Mouse (Mus musculus): ENCODE results near the gene Mfsd11. TPM values are rescaled to one million over a fixed set of nuclear protein-coding genes. Genes with fewer than 3 reads are reported as not detected.
"Not testable (repeated sequence)": the region's sequence is repeated elsewhere in the genome, so short reads cannot be mapped to it uniquely, and the experiment has no call there.

Gene Mfsd11
- polyA plus RNA-seq, 1 experiment from 2014 or later: 56.3 TPM

DNA sequence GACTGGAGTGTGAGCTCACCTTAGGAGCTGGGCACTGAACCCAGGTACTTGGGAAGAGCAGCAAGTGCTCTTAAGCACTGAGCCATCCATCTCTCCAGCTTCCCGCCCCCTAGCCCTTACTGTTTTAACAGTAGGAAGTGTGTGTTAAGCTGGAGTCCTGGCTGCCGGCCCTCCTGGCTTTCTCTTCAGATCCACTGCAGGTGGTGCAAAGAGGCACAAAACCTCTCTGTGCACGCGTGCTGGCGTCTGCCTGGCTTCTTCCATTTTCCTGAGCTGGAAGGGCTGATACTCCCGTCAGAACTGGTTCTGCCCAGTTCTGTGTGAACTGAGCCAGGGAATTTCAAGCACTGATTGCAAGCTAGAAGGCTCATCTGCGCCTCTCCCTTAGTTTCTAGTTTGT is 28.6 kb downstream of the Mfsd11 start:
- no peak for ATAC-seq (ENCODE audit: low FRiP score, low read depth)
- H3K27me3 ChIP-seq: no peaks in the 10 kb centered on the region
- no peak overlapping the region for H3K9ac ChIP-seq
- no peak overlapping the region for H3K27ac ChIP-seq (replicated peaks)
- no peaks in the 10 kb centered on the region for H3K9me3 ChIP-seq
- peaks cover 6% of the 10 kb centered on the region for H3K4me1 ChIP-seq (replicated peaks)
- H3K36me3 ChIP-seq: no peaks in the 10 kb centered on the region; the same call in 1 of the 2 replicates
- H3K4me3 ChIP-seq: no peak overlapping the region
- H3K4me2 ChIP-seq: no peak overlapping the region
- WGBS: 59% methylated on average over 7 of the region's 7 CpGs

- no peaks in the 10 kb centered on the region for H3K36me3 ChIP-seq
- no peaks in the 10 kb centered on the region for H3K9me3 ChIP-seq
- no peak overlapping the region for H3K27ac ChIP-seq (replicated peaks)
- no peak overlapping the region for H3K9ac ChIP-seq
- no peak overlapping the region for H3K4me2 ChIP-seq
- H3K4me3 ChIP-seq: no peak overlapping the region
- no peak for ATAC-seq (ENCODE audit: low FRiP score, low read depth)
- no peaks in the 10 kb centered on the region for H3K27me3 ChIP-seq
- peaks cover 8% of the 10 kb centered on the region for H3K4me1 ChIP-seq (replicated peaks)
- WGBS: 68% methylated on average over 5 of the region's 5 CpGs
These were observed 29.2 kb downstream of the Mfsd11 start for GRCm38 (mm10) chr11:116881440-116881839.

- WGBS: 80% methylated on average over 10 of the region's 10 CpGs
- no peaks in the 10 kb centered on the region for H3K36me3 ChIP-seq
- H3K27me3 ChIP-seq: no peaks in the 10 kb centered on the region
- H3K9me3 ChIP-seq: no peaks in the 10 kb centered on the region
- ATAC-seq (ENCODE audit: low FRiP score, low read depth): no peak
- no peak overlapping the region for H3K4me2 ChIP-seq
- no peak overlapping the region for H3K9ac ChIP-seq
- no peak overlapping the region for H3K4me3 ChIP-seq
- H3K4me1 ChIP-seq (replicated peaks): peaks cover 8% of the 10 kb centered on the region
- no peak overlapping the region for H3K27ac ChIP-seq (replicated peaks)
These were observed 30.2 kb downstream of the Mfsd11 start for GRCm38 (mm10) chr11:116882446-116882845.

DNA sequence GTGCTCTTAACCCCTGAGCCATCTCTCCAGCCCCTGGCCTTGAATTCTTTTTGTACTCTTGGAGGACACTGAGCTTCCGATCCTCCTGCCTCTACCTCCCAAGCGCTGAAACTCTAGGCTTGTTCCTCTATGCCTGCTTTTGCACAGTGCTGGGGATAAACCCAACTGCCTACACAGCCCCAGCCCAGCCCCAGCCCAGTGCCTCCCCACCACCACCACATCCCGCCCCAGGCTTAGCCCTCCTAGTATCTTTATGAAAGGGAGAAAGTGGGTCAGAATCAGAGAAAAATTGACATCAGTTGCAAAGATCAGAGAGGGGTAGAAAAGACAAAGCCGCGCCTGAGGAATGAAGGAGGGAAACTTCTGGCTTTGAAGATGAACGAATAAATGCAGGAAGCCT is 31.8 kb downstream of the Mfsd11 start:
- 89% methylated on average over 6 of the region's 6 CpGs for WGBS
- Histone ChIP-seq H3K4me2 (no peak overlapping the region), H3K36me3 (no peaks in the 10 kb centered on the region), H3K9ac (no peak overlapping the region), H3K4me1 (replicated peaks) (peaks cover 8% of the 10 kb centered on the region), H3K4me3 (no peak overlapping the region), H3K9me3 (no peaks in the 10 kb centered on the region), H3K27me3 (no peaks in the 10 kb centered on the region), H3K27ac (replicated peaks) (no peak overlapping the region)
- ATAC-seq (ENCODE audit: low FRiP score, low read depth): no peak

GRCm38 (mm10) chr11:116885275-116886151 is 33.3 kb downstream of the Mfsd11 start:
- Histone ChIP-seq H3K27me3 (no peaks in the 10 kb centered on the region), H3K4me1 (replicated peaks) (peaks cover 8% of the 10 kb centered on the region), H3K36me3 (no peaks in the 10 kb centered on the region), H3K4me2 (peak overlapping the region; percentile 48), H3K9ac (no peak overlapping the region), H3K9me3 (no peaks in the 10 kb centered on the region), H3K27ac (replicated peaks) (no peak overlapping the region), H3K4me3 (peak overlapping the region; percentile 22)
- WGBS: 3% methylated on average over 28 of the region's 28 CpGs
- peak; percentile 65 for ATAC-seq (ENCODE audit: low FRiP score, low read depth)

DNA sequence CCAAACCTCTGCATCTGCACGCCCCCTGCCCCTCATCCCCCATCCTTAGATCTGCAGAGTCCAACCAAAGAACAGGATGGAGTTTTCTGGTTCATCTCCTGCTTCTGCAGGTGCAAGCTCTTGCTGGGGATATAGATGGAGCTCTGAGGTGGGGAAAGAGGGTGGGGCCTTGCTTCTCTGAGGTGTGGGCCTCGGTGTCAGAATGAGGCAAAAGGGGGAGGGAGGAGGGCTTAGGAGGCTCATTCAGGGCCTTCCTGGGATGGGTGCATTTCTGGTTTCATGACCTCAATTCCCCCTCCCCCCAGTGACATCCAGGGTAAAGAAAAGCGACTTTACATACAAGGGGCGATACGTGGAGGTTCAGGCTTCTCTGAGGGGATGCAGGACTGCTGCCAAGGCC is 34.9 kb downstream of the Mfsd11 start:
- Histone ChIP-seq H3K4me2 (no peak overlapping the region), H3K4me3 (no peak overlapping the region), H3K36me3 (no peaks in the 10 kb centered on the region), H3K27ac (replicated peaks) (no peak overlapping the region), H3K27me3 (no peaks in the 10 kb centered on the region), H3K9me3 (no peaks in the 10 kb centered on the region), H3K9ac (no peak overlapping the region), H3K4me1 (replicated peaks) (peaks cover 8% of the 10 kb centered on the region)
- ATAC-seq (ENCODE audit: low FRiP score, low read depth): no peak
- 72% methylated on average over 5 of the region's 5 CpGs for WGBS

DNA sequence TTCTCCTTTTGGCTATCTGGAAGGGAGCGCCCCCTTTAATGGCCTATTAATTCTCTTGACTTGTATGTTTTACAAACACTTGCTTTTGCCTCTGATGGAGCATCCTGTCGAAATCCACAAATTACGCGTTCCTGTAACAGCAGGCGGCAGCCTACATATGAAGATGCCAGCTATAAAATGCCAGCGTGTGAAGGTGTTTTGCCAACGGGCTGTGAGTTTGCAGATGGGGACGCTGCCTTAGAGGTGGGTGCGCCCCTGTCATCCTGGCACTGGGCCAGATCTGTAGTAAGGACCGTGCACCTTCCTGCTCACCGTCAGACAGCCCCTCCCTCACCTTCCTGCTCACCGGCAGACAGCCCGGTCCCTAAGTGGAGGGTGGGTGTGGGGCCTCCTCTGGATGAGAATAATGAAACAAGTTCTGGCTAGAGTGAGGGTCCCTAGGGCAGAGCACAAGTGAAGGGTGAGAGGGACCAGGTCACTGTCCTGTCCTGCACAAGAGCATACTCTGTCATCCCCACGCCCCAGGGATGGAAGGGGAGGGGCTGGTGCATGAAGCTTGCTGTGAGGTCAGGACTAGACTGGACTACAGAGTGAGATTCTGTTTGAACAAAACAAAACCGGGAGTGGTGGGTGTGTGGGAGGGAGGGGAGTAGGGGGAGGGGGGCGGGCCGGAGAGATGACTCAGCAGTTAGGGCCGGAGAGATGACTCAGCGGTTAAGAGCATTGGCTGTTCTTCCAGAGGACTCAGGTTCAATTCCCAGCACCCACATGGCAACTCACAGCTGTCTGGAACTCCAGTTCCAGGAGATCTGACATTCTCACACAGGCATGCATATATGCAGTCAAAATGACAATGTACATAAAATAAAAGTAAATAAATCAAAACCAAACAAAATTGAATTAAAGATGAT is 41.5 kb downstream of the Mfsd11 start:
- WGBS: 67% methylated on average over 19 of the region's 19 CpGs
- no peak overlapping the region for H3K4me2 ChIP-seq

GRCm38 (mm10) chr11:116895402-116895801 is 43.2 kb downstream of the Mfsd11 start:
- H3K9me3 ChIP-seq: no peaks in the 10 kb centered on the region
- H3K4me2 ChIP-seq: no peak overlapping the region
- H3K27me3 ChIP-seq: no peaks in the 10 kb centered on the region
- 42% methylated on average over 3 of the region's 3 CpGs for WGBS
- H3K9ac ChIP-seq: no peak overlapping the region
- H3K36me3 ChIP-seq: no peaks in the 10 kb centered on the region
- no peak overlapping the region for H3K27ac ChIP-seq (replicated peaks)
- no peak overlapping the region for H3K4me3 ChIP-seq
- 0 out of 2 replicates have a peak, but pooled peaks cover 4% of the 10 kb centered on the region for H3K4me1 ChIP-seq (replicated peaks)
- ATAC-seq (ENCODE audit: low FRiP score, low read depth): no peak

More for the DNA sequence above, 41.5 kb downstream of the Mfsd11 start:
- Histone ChIP-seq H3K9me3 (no peaks in the 10 kb centered on the region), H3K27me3 (no peaks in the 10 kb centered on the region), H3K4me3 (no peak overlapping the region), H3K27ac (replicated peaks) (no peak overlapping the region), H3K36me3 (no peaks in the 10 kb centered on the region), H3K9ac (no peak overlapping the region), H3K4me1 (replicated peaks) (0 out of 2 replicates have a peak, but pooled peaks cover 4% of the 10 kb centered on the region)
- no peak for ATAC-seq (ENCODE audit: low FRiP score, low read depth)

DNA sequence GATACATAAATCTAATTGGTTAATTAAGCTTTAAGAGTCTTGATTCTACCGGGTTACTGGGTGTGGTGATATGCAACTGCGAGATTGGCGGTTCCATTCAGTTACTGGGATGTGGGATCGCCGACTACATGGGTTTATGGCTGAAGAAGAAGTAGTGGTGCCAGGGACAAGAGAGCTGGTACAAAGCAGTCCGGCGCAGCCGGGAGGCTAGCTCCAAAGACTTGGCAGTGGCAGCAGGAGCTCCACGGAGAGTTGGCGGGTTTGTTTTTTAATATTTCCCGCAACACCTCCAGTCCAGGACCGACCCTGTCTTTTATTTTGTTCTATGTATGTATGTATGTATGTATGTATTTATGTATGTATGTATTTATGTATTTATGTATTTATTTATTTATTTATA is 47.0 kb downstream of the Mfsd11 start:
- Histone ChIP-seq H3K4me2 (no peak overlapping the region), H3K27ac (replicated peaks) (no peak overlapping the region), H3K4me3 (no peak overlapping the region), H3K4me1 (replicated peaks) (no peaks in the 10 kb centered on the region), H3K27me3 (no peaks in the 10 kb centered on the region), H3K36me3 (no peaks in the 10 kb centered on the region), H3K9ac (no peak overlapping the region), H3K9me3 (no peaks in the 10 kb centered on the region)
- WGBS: 86% methylated on average over 12 of the region's 12 CpGs
- ATAC-seq (ENCODE audit: low FRiP score, low read depth): no peak

DNA sequence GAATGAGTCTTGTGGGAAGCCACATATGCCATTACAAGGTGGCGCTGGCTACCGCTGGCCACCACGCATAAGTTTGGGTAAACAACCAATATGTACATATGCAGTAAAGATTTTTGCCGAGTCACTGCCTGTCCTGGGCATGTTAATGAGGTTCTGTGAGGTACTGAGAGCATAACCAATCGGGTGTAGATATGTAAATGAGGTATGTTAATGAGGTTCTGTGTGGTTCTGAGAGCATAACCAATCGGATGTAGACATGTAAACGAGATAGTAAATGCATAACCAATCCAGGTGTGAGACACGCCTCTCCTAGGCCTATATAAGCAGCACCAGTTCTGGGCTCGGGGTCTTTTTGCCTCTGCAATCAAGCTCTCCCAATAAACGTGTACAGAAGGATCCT is 50.3 kb downstream of the Mfsd11 start:
- H3K4me1 ChIP-seq (replicated peaks): peaks cover 11% of the 10 kb centered on the region
- not testable (repeated sequence) for H3K9ac ChIP-seq; H3K4me2 ChIP-seq; H3K27ac ChIP-seq (replicated peaks); H3K27me3 ChIP-seq; ATAC-seq (ENCODE audit: low FRiP score, low read depth); H3K9me3 ChIP-seq; H3K4me3 ChIP-seq; H3K36me3 ChIP-seq
- 85% methylated on average over 10 of the region's 10 CpGs for WGBS

- 0 out of 2 replicates have a peak, but pooled peaks have one; percentile 30 for ATAC-seq (ENCODE audit: low FRiP score, low read depth)
- no peaks in the 10 kb centered on the region for H3K9me3 ChIP-seq
- H3K4me2 ChIP-seq: peak overlapping the region; percentile 49
- peak overlapping the region; percentile 22 for H3K4me3 ChIP-seq
- H3K27ac ChIP-seq (replicated peaks): no peak overlapping the region
- 3% methylated on average over 23 of the region's 23 CpGs for WGBS
- H3K4me1 ChIP-seq (replicated peaks): peaks cover 11% of the 10 kb centered on the region
- no peak overlapping the region for H3K9ac ChIP-seq
- H3K27me3 ChIP-seq: peaks cover 9% of the 10 kb centered on the region; the same call in 1 of the 2 replicates
- no peaks in the 10 kb centered on the region for H3K36me3 ChIP-seq
These were observed 53.7 kb downstream of the Mfsd11 start for GRCm38 (mm10) chr11:116905741-116906456.

Data from hindbrain, embryonic 15.5 days (tissue).